Mouse (Mus musculus) testis, adult 2 months (tissue): ENCODE results near the gene Irgc1. TPM values are rescaled to one million over a fixed set of nuclear protein-coding genes. Genes with fewer than 3 reads are reported as not detected.
"Not testable (repeated sequence)": the region's sequence is repeated elsewhere in the genome, so short reads cannot be mapped to it uniquely, and the experiment has no call there.

ENCODE experiments used
- H3K27ac ChIP-seq: fragments of 200-500 bp; 2 replicates; pipeline ENCODE4 v1.5.1; 2012; ENCODE audit warnings: low read depth, low read length; ENCODE audit not compliant: control insufficient read depth, insufficient read depth
- H3K27me3 ChIP-seq: fragments of 200-500 bp; 2 replicates; pipeline ENCODE4 v1.6.1; 2012; ENCODE audit warnings: mild to moderate bottlenecking, low read length, moderate library complexity; ENCODE audit not compliant: control insufficient read depth, insufficient read depth
- H3K36me3 ChIP-seq: fragments of 200-500 bp; 2 replicates; pipeline ENCODE4 v1.6.1; 2012; ENCODE audit warnings: mild to moderate bottlenecking, low read length; ENCODE audit not compliant: control insufficient read depth, insufficient read depth
- H3K4me1 ChIP-seq: fragments of 200-500 bp; 2 replicates; pipeline ENCODE4 v1.6.1; 2012; ENCODE audit warnings: low read length; ENCODE audit not compliant: control insufficient read depth, insufficient read depth
- H3K4me3 ChIP-seq: fragments of 200-500 bp; 2 replicates; pipeline ENCODE4 v1.5.1; 2012; ENCODE audit warnings: low read depth, mild to moderate bottlenecking, low read length, moderate library complexity, mixed read lengths; ENCODE audit not compliant: control insufficient read depth
- CTCF ChIP-seq: fragments of 200-500 bp; IDR thresholded peaks from 2 replicates; pipeline ENCODE4 v1.5.1; 2012; ENCODE audit warnings: low read depth, mild to moderate bottlenecking, inconsistent platforms, low read length, moderate library complexity; ENCODE audit not compliant: control insufficient read depth, insufficient read depth, insufficient replicate concordance
- POLR2A ChIP-seq: fragments of 200-500 bp; IDR thresholded peaks from 2 replicates; pipeline ENCODE4 v1.6.1; 2012; ENCODE audit warnings: low read depth, mild to moderate bottlenecking, inconsistent platforms, low read length, moderate library complexity; ENCODE audit not compliant: control insufficient read depth
- polyA plus RNA-seq: library from polyadenylated mRNA; depleted of rRNA; stranded (reverse); fragments of >200 nt; gene quantifications from 2 replicates; pipeline ENCODE4 v1.2.3, GENCODE M21; 2012

Gene Irgc1
- polyA plus RNA-seq, 1 experiment: 1,510 TPM

DNA sequence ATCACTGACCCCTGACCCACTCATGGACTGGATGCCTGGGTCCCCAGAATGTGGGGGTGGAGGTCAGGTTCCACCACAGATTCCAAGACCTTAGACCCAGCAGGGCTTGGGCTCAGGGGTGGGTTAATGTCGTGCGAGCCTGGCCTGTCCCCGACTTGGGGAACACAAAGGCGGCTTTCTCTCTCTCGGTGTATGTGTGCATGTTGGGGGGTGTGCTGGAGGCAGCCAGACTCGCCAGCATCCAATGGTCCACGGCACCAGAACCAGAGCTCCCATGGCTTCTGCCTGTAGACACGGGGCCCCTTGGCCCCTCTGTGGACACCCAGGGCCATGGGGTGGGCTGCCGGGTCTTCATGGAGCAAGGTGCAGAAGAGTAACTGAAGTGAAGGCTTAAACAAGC, 33.4 kb upstream of the Irgc1 start:
- Histone ChIP-seq H3K4me3 (no peak overlapping the region), H3K27ac (no peak overlapping the region)

DNA sequence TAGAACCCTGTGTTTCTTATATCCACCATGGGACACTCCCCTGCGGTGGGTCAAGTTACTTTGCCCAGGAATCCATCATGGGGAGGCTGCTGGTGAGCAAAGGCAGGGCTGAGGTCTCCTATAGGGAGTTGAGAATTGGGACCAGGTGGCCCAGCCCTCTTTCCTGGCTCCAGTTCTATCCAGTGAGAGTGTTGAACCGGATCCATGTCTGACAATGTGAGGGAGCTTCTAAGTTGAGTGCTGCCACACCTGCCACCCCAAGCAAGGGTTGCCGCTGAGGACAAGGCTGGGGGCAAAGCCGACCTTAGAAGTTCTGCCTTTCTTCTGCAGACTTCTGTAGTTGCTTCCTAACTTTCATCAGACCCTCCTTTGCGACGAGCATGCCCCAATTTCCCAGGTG, 31.2 kb upstream of the Irgc1 start:
- H3K27ac ChIP-seq, H3K27me3 ChIP-seq, H3K36me3 ChIP-seq, H3K4me3 ChIP-seq: not testable (repeated sequence)
- H3K4me1 ChIP-seq: peaks cover 15% of the 10 kb centered on the region

More for the DNA sequence above, 33.4 kb upstream of the Irgc1 start:
- Histone ChIP-seq H3K36me3 (no peaks in the 10 kb centered on the region), H3K4me1 (peaks cover 15% of the 10 kb centered on the region), H3K27me3 (no peaks in the 10 kb centered on the region)
- TF ChIP-seq CTCF (no peak), POLR2A (no peak)

DNA sequence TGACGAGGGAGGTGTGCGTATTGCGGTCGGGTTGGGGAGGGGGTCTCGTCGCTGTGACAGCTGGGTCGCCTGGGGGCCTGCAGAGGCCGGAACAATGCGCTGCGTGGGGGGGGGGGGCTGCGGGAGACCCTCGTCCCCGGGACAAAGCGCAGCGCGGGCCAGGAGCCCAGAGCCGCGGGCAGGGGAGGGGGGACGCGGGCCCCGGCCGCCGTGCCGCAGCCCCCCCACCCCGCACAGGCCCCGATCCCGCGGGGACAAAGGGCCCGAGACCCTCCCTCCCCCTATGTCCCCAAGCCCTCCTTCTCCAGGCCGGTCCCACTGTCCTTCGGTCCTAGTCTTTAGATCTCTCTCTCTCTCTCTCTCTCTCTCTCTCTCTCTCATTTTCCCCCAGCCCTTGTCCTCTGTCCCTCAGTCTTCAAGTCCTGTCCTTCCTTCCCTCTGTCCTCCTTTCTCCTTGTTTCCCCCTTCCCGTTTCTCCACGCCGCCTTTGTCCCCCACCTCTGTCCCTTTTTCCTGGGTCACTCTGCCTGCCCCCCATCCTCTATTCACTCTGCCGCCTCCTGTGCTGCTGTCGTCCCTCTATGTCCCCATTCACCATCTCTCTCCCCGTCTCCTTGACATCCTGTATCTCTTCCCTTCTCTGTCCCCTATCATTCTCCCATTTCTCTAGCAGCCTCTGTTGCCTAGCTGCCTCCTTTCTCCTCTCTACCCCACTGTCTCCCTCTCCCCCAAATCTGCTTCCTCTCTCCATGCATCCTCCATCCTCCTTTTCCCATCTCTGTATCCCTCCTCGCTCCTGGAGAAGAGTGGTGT, 30.3 kb upstream of the Irgc1 start:
- H3K27me3 ChIP-seq: no peaks in the 10 kb centered on the region
- no peak overlapping the region; the same call in 1 of the 2 replicates for H3K4me3 ChIP-seq
- peaks cover 15% of the 10 kb centered on the region for H3K4me1 ChIP-seq
- no peak overlapping the region for H3K27ac ChIP-seq
- H3K36me3 ChIP-seq: no peaks in the 10 kb centered on the region
- no peak for TF ChIP-seq POLR2A
- TF ChIP-seq CTCF: no peak

DNA sequence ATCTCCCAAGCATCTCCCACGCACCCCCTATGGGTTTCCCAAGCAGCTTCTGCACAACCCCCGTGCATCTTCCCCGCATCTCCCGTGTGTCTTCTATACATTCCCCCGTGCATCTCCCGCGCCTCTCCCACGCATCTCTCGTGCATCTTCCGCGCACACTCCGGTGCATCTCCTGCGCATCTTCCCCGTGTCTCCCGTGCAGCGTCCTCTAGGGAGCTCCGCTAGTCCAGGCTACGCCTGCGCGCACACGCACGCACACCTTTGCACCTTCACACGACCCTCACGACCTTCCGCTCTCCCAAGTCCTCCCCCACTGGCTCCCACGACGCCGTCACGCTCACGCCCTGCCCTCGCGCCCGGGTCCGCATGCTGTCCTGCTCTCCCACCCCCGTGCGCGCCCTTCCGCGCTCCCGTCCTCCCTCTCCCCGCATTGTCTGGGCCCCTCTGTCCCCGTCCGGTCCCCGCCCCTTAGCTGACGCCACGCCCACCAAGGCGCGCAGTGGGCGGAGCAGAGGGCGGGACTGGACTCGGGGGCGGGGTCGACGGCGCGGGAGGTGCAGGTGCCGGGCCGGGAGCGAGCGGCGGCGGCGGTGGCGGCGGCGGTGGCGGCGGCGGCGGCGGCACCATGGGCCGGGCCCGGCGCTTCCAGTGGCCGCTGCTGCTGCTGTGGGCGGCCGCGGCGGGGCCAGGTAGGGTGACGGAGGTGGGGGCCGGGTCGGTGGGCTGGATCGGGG, 29.5 kb upstream of the Irgc1 start, which contains the start of gene Cadm4:
Cadm4 (plus strand) TSS at position 550 of the 734 bp plus-strand sequence.
- TF ChIP-seq CTCF (no peak), POLR2A (no peak; the same call in 1 of the 2 replicates)
- no peak within 1 kb of the TSS for H3K27ac ChIP-seq
- no peaks in the 10 kb centered on the region for H3K36me3 ChIP-seq
- peak within 1 kb of the TSS; percentile 89 for H3K4me3 ChIP-seq
- peaks cover 10% of the 10 kb centered on the region for H3K4me1 ChIP-seq
- H3K27me3 ChIP-seq: no peaks in the 10 kb centered on the region

DNA sequence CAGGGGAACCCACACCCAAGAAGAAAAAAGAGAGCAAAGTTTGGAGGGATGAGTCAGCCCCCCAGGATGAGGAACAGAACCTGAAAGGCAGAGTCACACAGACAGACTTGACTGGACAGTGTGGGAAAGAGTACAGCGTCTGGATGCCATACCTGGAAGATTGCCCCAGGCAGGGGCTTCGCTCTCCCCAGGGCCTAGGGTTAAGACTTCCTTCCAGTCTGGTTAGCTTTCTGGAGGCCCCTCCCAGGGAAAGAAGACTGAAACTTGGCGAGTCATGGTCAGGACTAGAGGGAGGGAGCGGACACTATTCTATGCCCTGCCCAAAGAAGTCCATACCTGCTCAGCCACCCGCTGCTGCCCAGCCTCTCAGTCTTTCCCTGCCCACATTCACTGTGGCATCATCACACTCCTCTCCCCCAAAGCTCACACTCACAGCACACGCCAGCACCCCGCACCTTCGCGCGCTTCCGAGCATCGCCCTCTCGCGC, 28.9 kb upstream of the Irgc1 start:
- no peaks in the 10 kb centered on the region for H3K36me3 ChIP-seq
- H3K4me3 ChIP-seq: peak overlapping the region; percentile 89
- no peak for TF ChIP-seq CTCF
- TF ChIP-seq POLR2A: no peak
- H3K27me3 ChIP-seq: no peaks in the 10 kb centered on the region
- peaks cover 10% of the 10 kb centered on the region for H3K4me1 ChIP-seq
- H3K27ac ChIP-seq: no peak overlapping the region

DNA sequence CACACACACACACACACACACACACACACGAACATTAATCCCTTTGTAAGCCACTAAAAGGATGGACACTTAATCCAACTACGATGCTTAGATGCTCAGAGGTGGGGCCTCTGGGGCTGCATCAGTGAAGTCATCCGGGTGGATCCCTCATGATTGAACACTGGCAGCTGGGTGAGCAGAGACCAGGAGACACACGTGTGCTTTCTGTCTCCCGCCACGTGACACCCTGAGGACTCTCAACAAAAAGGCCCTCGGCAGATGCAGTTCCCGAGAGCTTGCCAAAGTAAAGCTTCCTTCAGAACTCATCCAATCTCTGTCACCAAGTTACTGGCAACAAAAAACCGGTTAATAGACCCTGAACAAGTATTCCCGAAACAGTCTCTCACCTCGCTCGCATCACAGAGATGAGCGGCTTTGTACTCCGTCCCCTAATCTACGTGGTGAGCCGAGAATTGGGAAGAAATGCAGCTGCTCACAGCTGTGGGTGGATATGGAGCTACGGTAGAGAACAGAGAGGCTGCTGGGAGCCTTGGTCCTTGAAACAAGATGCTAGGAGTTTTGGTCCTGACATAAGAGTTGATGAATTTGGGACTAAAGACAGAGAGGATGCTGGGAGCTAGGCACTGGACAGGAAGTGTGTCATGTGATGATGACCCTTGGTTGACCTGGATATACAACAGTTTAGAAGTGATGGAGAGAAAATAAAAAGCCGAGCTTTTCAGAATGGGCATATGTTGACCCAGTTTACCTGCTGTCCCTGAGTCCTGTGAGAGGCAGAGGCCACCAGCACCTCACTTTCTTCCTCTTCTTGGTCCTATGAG, 28.2 kb upstream of the Irgc1 start:
- Histone ChIP-seq H3K27ac (no peak overlapping the region), H3K27me3 (no peaks in the 10 kb centered on the region), H3K4me1 (peaks cover 8% of the 10 kb centered on the region), H3K4me3 (no peak overlapping the region), H3K36me3 (no peaks in the 10 kb centered on the region)
- TF ChIP-seq CTCF: no peak
- TF ChIP-seq POLR2A: no peak

DNA sequence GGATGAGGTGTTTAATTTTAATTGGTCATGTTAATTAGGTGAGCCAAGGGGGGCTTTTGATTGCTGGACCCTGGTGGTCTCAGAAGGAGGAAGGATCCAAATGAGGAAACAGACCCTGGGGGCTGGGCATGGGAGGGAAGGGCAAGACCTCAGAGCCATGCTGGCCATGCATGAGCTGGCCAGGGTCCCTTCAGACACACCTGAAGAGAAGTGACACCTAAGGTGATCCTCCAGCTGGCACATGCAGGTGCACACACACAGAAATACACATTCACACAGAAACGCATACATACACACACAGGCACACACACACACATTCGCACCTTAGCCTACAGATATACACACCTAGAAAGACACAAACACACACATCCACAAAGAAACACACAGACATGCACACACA, 27.6 kb upstream of the Irgc1 start:
- Histone ChIP-seq H3K4me3 (no peak overlapping the region), H3K36me3 (no peaks in the 10 kb centered on the region), H3K27ac (no peak overlapping the region), H3K4me1 (peaks cover 13% of the 10 kb centered on the region), H3K27me3 (no peaks in the 10 kb centered on the region)
- TF ChIP-seq POLR2A: no peak
- TF ChIP-seq CTCF: no peak
